Mouse (Mus musculus) urinary bladder, postnatal 10 days (tissue): Measurements from ENCODE around the gene Atp5g3.
"Not testable (repeated sequence)": the region's sequence is repeated elsewhere in the genome, so short reads cannot be mapped to it uniquely, and the experiment has no call there.

ENCODE experiments used
- DNase-seq: peaks from one replicate; pipeline ENCODE4 v3.0.0; 2022; ENCODE audit warnings: low spot score

Atp5g3 gene

DNA sequence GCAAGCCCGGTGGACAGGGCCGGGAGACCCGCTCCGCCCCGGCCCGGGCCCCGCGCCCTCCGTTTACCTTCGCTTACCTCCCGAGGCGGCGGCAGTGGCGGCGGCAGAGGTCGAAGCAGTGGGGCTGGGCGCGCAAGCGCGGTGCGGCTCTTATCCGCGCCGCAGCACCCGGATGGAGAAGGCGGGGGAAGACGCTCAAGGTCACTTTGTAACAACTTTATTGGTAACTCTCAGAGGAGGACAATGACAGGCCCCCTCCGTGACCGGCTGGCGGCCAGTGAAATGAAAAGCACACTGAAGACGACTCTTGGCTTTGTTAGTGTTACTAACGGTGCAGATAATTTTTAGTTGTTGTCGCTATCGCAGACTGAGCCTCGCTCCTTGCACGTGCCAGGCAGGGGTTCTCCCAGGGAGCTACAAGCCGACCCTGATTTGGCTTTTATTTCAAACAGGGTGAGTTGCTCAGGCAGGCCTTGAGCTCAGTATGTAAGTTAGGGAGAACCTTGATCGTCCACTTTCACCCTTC, at the start of gene Atp5g3:
TSS of gene Atp5g3 (minus strand) at position 152 of the 526 bp plus-strand sequence.
- DNase-seq, result peak; percentile 72

DNA sequence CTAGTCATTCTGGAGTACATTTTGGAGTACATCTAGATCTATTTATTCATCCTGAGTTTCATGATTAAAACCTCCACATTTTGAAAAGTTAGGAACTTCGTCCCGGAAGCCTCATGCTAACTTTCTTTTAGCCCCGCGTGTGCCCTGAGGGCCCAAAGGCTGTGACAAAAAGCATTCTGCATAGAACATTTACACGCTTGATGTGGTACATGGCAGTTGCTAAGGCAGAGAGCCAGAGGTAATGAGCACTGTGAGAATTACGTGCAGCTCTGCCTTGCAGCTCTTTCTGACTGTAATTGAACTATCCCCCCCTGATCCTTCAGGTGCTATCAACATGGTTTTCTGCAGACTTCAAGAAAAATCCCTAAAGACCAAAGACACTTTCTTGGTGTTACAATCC, 47.2 kb upstream of the Atp5g3 start:
- DNase-seq, result no peak

DNA sequence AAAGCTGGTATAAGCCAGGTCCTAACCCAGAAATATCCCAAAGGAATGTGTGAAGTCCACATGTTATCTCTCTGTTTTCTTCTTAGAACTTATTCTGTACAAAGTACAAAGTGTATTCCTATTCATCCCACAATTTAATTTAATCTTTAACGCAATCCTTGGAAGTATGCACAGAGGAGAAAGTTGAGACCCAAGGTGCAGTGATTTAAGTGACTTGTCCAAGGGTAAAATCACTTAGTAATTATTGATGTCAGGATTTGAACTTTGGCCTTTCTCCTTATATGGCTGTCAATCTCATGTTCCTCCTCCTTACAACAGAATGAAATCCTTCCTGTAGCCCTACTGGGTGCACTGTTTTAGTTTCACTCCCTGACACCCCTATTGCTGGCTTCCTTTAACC, 42.5 kb upstream of the Atp5g3 start:
- DNase-seq, result no peak

DNA sequence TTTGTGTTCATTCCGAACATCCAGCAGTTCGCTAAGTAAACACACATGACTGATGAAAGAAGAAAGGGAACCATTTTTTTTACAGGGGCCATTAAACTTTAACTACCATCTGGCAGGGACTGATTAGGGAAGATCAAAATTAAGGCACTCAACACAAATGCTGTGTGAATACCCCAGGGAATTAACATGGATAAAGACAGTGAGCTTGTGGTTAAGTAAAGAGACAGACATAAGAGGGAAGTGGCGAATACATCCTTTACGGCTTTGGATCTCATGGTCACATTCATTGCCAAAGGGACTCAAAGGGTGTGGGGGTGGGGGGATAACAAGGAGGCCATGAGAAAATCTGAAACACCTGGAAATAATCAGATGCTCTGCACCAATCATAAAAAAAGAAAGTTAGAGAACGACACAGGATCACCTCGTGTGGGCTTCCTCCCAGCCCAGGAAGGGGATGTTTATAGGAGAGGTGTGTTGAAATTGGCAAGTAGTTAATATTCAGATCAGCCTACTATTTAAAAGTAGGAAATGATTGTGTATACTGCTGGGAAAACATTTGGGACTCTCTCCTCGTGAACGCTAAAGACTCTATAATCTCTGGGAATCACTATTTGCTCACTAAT, 41.6 kb upstream of the Atp5g3 start:
- DNase-seq, result no peak

DNA sequence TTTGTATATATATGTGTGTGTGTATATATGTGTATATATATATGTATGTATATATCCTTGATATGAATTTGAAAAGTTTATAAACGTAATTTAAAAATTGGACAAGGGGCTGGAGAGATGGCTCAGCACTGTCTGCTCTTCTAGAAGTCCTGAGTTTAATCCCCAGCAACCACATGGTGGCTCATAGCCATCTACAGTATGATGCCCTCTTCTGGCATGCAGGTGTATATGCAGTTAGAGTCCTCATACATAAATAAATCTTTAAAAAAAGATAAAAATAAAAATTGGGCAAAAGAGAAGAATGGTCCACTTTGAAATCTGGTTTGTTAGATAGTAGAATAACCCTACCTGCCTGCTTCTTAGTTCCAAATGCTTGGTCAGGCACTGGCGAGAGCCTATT, 36.2 kb upstream of the Atp5g3 start:
- DNase-seq, result no peak

DNA sequence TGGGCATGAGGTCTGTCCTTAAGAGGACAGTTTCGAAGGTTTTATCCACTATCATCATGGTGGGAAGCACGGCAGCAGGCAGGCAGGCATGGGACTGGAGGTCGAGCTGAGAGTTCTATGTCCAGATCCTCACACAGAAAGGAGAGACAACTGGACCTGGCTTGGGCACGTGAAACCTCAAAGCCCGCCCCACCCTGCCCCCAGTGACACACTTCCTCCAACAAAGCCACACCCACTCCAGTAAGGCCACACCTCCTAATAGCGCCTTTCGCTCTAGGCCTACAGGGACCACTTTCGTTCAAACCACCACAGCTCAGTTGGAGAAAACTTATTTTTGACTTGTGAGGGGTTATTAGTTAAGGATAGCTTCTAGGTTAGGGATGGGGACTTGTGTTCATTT, 32.6 kb upstream of the Atp5g3 start:
- DNase-seq, result no peak

DNA sequence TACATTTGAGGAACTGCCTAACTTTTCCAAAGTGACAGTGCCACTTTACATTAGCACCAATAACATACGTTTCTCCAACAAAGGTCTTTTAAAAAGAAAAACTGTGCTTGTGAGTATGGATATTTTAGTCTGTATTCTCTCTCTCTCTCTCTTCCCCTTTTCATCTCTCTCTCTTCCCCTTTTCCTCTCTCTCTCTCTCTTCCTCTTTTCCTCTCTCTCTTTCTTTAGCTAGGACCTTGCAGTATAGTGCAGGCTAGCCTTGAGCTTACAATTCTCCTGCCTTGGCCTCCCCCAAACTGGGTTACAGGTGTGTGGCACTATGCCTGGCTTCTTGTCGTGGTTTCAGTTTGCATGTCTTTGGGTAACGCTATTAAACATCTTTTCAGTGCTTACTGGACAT, 31.7 kb upstream of the Atp5g3 start:
- no peak for DNase-seq

DNA sequence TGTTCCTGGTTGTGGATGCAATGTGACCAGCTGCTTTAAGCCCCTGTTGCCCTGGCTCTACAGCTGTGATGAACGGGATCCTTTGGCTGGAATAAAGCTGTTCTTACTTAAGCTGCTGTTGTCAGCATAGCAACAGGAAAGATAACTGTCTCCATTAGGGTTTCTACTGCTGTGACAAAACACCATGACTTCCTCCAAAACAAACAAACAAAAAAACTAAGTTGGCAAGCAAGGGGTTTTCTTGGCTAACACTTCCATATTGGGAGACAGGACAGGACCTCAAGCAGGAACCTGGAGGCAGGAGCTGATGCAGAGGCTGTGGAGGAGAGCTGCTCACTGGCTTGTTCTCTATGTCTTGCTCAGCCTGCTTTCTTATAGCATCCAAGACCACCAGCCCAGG, 30.2 kb upstream of the Atp5g3 start:
- DNase-seq, result no peak

DNA sequence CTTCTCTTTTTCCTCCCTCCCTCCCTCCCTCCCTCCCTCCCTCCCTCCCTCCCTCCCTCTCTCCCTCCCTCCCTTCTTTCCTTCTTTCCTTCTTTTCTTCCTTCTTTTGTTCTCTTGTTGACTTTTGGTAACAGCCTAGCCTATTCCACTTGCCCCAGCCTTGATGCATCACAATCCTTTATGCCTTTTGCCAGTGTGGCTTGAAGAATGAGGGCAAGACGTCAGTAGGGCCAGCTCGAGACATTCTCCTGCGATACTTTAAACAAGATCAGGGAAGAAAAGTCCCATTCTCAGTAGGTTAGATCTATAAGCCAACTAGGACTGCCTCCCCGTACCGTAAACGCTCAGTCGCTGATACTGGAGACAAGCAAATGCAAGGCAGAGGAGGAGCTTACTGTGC, 29.3 kb upstream of the Atp5g3 start:
- no peak for DNase-seq

DNA sequence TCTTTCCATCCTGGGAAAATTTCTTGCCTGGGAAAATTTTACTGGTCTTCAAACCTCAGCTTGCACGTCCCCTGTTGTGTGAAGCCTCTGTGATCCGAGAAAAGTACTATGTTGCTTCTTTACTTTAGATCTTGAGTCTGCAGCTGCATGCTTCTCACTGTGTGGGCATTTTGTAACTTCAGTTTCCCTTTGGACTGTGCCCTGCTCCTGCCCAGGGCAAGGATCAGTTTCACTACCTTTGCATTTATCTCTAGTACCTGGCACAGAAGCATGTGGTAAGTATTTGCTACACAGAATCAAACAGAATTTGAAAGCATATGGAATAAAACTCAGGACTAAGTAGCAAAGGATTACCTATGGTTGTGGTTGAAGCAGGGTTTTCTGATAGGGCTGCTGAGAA, 27.8 kb upstream of the Atp5g3 start:
- DNase-seq, result no peak

DNA sequence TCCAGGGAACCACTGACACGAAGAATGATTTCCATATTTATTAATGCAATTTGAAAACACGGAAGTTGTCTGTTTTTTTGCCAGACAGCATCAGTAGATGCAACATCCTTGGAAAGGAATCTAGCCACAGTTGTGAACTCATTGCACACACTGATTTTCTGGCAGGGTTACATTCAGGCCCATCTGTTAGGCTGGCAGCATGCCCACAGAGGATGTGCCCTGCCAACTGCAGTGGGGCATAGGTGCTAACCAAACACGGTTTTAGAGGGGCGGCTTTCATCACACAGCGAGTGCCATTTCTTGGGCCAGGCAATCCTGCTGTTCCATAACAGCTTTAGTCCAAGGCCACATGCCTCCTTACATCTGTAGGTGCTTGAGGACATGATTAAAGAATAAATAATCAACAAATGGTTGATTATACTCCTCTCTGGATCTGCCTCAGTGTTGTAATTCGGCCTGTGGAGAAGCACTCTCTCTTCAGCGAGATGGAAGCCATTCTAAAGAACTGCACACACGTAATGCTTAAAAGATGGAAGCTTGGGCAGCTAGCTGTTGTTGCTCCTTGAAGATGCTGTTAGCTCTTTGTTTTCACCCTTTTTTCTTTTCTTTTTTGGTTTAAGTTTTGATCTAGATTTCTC, 21.7 kb upstream of the Atp5g3 start:
- DNase-seq, result no peak

DNA sequence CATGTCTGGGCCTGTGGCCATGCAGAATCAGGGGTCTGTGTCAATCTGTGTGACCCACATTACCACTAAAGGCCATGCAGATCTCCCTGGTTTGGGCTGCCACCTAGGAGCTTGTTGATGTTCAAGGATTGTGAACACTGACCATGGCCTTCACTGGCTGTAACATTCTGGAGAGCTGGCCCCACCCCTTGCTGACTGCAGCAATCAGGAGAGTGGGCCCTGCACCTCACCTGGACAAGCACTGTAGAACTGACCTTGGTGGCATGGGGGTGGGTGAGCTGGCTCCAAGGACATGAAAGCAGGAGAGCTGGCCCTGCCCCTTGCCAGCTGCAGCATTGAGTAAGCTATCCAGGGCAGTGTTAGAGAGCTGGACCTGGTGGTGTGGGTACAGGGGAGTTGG, 16.6 kb upstream of the Atp5g3 start:
- no peak for DNase-seq

DNA sequence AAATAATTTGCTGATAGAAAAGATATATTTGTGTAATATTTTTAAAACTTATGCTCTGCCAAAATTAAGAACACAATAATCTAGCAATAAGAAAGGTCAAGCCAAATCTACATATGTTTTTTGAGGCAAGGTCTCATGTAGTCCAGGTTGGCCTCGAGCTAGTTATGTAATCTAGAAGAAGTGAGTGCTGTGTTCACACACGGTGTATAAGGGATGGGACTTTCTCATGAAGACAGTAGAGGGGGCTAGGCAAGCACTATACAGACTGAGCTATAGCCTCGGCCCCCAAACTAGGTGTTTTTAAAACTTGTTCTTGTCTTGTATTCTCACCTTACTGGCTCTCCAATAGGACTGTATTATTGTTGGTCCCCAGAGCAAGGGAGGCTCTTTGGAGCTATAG, 14.4 kb upstream of the Atp5g3 start:
- DNase-seq, result no peak

DNA sequence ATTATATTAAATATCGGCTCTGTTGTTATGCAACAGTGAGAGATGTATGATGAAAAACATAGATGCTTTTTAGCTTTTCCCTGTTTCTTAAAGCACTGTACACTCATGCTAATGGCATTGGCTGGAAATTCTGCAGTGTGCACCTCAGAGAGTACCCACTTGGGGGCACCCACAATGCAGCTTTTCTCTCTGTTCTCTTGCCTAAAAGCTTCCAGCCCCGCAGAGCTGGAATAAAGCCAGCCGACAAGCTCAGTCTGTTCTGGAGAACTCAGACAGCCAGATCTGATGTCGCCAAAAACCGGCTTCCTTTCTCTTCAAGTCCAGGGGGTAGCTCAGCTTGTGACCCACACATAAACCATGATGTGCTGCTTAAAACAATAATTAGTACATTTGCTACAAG, 14.0 kb upstream of the Atp5g3 start:
- DNase-seq, result no peak

DNA sequence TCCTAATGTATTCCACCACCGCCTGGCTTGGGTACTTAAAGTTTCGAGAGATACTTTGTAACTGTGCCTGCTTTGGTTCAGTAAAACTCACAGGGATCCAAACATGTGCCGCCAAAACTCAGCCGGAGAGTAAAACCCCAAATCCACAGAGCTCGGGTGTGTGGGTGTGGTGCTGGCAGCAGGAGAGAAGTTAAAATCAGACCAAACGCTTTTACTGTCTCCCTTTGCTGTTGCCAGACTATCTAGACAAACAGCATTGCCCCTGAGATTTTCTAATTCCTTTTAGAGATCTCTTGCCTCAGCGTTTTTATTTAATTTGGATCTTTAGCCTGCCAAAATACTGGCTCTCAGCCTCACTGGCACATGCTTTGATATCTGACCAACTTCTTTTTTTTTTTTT, 8.5 kb upstream of the Atp5g3 start:
- no peak for DNase-seq

DNA sequence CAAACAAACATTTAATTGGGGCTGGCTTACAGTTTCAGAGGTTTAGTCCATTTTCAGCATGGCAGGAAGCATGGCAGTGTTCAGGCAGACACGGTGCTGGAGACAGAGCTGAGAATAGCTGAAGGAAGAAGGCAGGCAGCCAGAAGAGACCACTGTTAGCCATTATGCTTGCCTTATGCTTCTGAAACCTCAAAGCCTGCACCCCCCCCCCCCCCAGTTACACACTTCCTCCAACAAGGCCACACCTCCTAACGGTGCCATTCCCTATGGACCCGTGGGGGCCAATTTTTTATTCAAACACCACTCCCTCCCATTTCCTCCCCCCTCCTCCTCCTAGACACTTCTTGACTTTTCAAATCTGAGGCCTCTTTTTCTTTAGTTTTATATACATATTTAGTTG, 1.1 kb upstream of the Atp5g3 start:
- no peak for DNase-seq

DNA sequence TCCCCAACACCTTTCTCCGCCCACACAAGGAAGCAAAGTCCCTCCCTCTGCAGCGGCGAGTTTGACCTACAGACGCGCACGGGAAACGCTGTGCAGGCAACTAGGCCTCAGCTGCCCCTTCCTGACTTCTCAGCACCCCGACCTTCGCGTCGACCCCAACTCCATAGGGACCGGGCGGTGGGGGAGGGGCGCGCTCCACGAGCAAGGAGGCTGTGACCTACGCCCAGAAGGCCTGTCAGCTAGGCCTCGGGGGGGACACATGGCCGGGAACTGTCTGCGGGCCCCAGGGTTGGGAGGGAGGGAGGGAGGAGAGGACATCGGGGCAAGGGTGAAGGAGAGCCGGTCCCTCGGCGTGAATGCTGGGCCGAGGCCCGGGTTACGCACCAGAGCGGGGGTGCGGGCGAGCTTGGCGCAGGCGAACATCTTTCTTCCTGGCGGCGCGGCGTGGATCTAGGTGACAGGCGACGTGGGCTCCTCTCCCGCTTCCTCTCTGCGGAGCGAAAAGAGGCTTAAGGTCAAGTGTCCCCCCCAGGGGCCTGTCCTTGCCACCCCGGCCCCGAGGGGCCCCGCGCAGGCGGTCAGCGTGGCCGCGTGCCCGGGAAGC, 453 bp downstream of the Atp5g3 start:
- DNase-seq, result peak; percentile 16

DNA sequence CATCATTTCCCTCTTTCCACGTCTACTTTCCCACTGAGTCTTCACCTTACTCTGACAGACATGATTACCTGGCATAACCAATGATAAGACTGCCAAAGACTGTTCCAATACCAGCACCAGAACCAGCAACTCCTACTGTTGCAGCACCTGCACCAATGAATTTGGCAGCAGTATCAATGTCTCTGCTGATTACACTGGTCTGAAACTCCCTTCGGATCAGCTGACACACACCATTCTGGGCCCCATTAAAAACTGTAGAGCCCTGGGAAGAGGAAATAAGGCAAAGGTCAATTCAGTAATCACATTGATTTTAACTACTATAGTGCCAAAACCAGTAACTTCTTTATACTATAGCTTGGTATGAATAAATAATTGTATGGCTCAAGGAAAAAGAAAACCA, 2.0 kb downstream of the Atp5g3 start:
- no peak for DNase-seq

DNA sequence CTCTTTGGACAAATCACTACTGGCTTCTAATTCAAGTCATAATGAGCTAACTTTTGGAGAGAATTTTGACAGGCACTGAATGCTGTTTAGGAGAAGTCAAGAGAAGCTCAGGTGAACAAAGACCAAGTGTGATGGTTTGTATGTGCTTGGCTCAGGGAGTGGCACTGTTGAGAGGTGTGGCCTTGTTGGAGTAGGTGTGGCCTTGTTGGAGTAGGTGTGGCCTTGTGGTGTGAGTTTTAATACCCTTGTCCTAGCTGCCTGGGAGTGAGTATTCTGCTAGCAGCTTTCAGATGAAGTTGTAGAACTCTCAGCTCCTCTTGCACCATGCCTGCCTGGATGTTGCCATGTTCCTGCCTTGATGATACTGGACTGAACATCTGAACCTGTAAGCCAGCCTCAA, 6.4 kb downstream of the Atp5g3 start:
- not testable (repeated sequence) for DNase-seq

DNA sequence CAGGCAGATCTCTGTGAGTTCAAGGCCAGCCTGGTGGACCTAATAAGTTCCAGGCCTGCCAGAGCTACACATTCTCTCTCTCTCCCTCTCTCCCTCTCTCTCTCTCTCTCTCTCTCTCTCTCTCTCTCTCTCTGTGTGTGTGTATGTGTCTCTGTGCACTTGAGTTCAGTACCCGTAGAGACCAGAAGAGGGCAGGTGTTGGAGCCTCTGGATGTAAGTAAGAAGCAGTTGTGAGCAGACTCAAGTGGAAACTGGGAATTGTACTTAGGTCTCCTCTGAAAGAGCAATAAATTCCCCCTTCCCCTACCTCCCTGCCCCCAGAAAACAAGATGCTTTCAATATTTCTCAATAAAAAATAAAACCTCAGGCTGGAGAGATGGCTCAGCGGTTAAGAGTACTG, 7.6 kb downstream of the Atp5g3 start:
- DNase-seq, result no peak

DNA sequence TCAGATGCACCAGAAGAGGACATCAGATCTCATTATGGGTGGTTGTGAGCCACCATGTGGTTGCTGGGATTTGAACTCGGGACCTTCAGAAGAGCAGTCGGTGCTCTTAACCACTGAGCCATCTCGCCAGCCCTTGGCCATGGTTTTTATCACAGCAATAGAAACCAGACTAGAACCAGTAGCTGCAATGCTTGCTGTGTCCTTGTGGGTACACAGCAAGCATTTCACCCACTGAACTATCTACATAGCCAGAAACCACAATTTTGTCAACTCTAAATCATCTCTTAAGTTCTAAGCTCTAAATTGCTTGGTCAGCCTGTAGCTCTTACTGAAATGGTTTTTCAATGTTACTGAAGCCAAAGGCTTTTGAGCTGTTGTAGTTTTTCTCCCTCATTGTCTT, 8.8 kb downstream of the Atp5g3 start:
- not testable (repeated sequence) for DNase-seq

DNA sequence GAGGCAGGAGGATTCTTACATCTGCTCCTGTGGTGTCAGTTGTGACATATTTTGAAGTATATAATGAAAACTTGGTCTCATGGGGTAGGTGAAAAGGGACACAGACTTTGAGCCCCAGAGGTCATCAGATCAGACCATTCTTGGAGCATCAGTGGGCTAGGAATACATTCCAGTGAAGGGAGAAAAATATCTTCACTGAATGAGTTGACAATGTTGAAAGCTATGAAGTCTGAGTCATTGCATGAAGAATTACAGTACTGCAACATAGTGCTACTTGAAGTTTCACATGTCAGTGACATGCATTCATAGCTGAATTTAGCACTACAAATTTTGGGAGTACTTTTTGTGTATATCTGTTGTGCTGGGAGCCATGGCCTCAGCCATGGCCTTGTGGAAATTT, 10.0 kb downstream of the Atp5g3 start:
- DNase-seq, result no peak

DNA sequence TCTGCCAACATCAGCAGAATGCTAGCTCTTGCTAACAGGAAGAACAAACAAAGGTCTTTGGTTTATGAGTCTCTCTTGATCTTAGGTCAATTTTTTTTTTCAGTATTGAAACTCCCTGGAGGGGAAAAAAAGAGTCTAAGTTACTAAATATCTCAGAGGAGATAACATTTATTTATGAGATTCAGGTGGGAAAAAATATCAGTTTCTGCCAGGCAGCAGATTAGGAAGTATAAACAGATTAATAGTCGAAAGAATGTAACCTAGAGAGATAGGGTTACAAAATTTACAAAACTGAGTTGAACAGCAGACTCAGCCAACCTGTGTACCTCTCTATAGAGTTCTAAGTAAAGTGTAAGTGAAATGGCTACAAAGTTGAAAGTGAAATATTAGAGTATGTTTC, 10.8 kb downstream of the Atp5g3 start:
- DNase-seq, result no peak

DNA sequence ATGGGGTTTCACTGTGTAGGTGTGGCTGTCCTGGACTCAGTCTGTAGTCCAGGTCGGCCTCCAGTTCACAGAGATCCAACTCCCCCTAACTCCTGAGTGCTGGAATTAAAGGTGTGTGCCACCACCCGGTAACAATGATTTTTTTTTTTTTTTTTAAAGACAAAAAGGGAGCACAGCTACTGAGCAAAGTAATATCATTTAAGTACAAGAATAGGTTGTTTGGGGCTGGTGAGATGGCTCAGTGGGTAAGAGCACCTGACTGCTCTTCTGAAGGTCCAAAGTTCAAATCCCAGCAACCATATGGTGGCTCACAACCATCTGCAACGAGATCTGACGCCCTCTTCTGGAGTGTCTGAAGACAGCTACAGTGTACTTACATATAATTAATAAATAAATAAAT, 14.2 kb downstream of the Atp5g3 start:
- DNase-seq, result not testable (repeated sequence)
